In the genomic region with DNA sequence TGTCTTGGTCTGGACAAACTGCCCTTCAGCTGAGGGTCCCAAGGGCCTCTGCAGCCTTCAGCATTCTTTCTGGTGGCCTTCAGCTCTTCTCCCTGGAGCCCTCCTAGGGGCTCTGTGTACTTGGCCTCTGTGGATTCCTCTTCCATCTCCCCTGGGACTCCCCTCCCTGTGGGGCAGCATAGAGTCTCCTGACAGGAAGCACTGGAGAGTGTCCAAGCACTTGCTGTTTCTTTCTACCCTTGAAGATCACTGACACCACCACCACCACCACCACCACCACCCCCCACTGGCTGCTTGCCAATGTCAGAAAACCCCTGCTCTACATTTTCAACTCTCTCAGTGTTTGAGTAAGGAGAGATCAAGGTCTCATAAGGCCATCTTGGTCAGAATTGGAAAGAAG, we compare ENCODE assay signal across 18 mouse cellular contexts.
DNase-seq lines count a peak whose midpoint lies in the region; ATAC-seq and TF ChIP-seq lines count a peak whose summit lies in the region.
"Had no signal": no experiment of that assay in that cellular context is flagged by ENCODE, and none has a peak within 500 bp of the region (broad histone marks: within the 10 kb centered on the region; RNA-seq: fewer than 3 reads in every experiment).

No protein-coding gene starts in this region.

- TF ChIP-seq CTCF in kidney, adult 2 months (conservative IDR thresholded peaks at IDR 0.05; ENCODE audit: insufficient read depth, insufficient read length, low read depth, low read length), result no peak

- no peaks in the 10 kb centered on the region for H3K9me3 ChIP-seq in midbrain, embryonic 13.5 days
- H3K9me3 ChIP-seq: embryonic facial prominence, embryonic 15.5 days; forebrain, embryonic 13.5 days; liver, embryonic 13.5 days; neural tube, embryonic 12.5 days had no signal

- no peaks in the 10 kb centered on the region for H3K27me3 ChIP-seq in kidney, adult 2 months (replicated peaks; ENCODE audit: control insufficient read depth, insufficient read depth, low read length)
- H3K27me3 ChIP-seq in midbrain, embryonic 13.5 days, result no peaks in the 10 kb centered on the region; the same call in 1 of the 2 replicates
- H3K27me3 ChIP-seq: embryonic facial prominence, embryonic 15.5 days; neural tube, embryonic 12.5 days had no signal

- TF ChIP-seq POLR2A in kidney, adult 2 months (IDR thresholded peaks at IDR 0.05; ENCODE audit: low read depth, low read length), result no peak

- H3K4me3 ChIP-seq in kidney, adult 2 months (ENCODE audit: insufficient read depth, low read depth, low read length), result no peak overlapping the region
- H3K4me3 ChIP-seq in midbrain, embryonic 13.5 days (replicated peaks), result no peak overlapping the region
- H3K4me3 ChIP-seq: embryonic facial prominence, embryonic 15.5 days; forebrain, embryonic 13.5 days; liver, embryonic 13.5 days; neural tube, embryonic 12.5 days had no signal

- no peaks in the 10 kb centered on the region for H3K36me3 ChIP-seq in kidney, adult 2 months (ENCODE audit: control insufficient read depth, insufficient read depth, low read length)
- H3K36me3 ChIP-seq in midbrain, embryonic 13.5 days, result no peaks in the 10 kb centered on the region
- H3K36me3 ChIP-seq: embryonic facial prominence, embryonic 15.5 days; liver, embryonic 13.5 days; neural tube, embryonic 12.5 days had no signal

- no peak for ATAC-seq in midbrain, embryonic 13.5 days
- ATAC-seq: forebrain, embryonic 13.5 days; hindbrain, embryonic 16.5 days had no signal

- no peak overlapping the region for H3K9ac ChIP-seq in midbrain, embryonic 13.5 days (replicated peaks)
- H3K9ac ChIP-seq: embryonic facial prominence, embryonic 15.5 days; forebrain, embryonic 13.5 days; liver, embryonic 13.5 days; neural tube, embryonic 12.5 days had no signal

- no peaks in the 10 kb centered on the region for H3K4me1 ChIP-seq in kidney, adult 2 months (ENCODE audit: control insufficient read depth, insufficient read depth, low read length)
- peaks cover 22% of the 10 kb centered on the region for H3K4me1 ChIP-seq in midbrain, embryonic 13.5 days (replicated peaks)
- H3K4me1 ChIP-seq: liver, embryonic 13.5 days had no signal

- H3K4me2 ChIP-seq in midbrain, embryonic 13.5 days (replicated peaks), result no peak overlapping the region
- H3K4me2 ChIP-seq: embryonic facial prominence, embryonic 15.5 days; forebrain, embryonic 13.5 days; liver, embryonic 13.5 days; neural tube, embryonic 12.5 days had no signal

- no peak overlapping the region for H3K27ac ChIP-seq in kidney, adult 2 months (ENCODE audit: insufficient read depth, low read depth, low read length)
- no peak overlapping the region for H3K27ac ChIP-seq in midbrain, embryonic 13.5 days
- H3K27ac ChIP-seq: embryonic facial prominence, embryonic 15.5 days; forebrain, embryonic 13.5 days; kidney, postnatal 0 days; liver, embryonic 13.5 days; neural tube, embryonic 12.5 days had no signal

- DNase-seq in heart, adult 11 months, result peak; percentile 90
- no peak for DNase-seq in heart, postnatal 25 days (ENCODE audit: low spot score)
- DNase-seq in kidney, adult 2 months, result peak; percentile 38
- no peak for DNase-seq in kidney, adult 11 months
- DNase-seq in kidney, postnatal 25 days, result peak; percentile 21 to 39
- peak; percentile 54 for DNase-seq in lung, postnatal 36 days
- no peak for DNase-seq in embryo, embryonic 9.5 days (ENCODE audit: extremely low spot score)
- DNase-seq: B cell, adult 2 months; cerebellum, adult 9-10 months; left cerebral cortex, postnatal 4 days; liver, embryonic 13.5 days; right cerebral cortex, postnatal 14 days had no signal

- intact Hi-C loops in heart, postnatal 25 days (cut with DNase I), result no loop called here

Comparison
In these comparisons a context has a peak if more than half of its experiments do, and no peak if none do; other contexts are left out.
1. DNase-seq: peak in heart, adult 11 months (single experiment), kidney, adult 2 months (single experiment), kidney, postnatal 25 days (2 of 2) and lung, postnatal 36 days (single experiment); none in heart, postnatal 25 days (single experiment), kidney, adult 11 months (single experiment) and embryo, embryonic 9.5 days (single experiment).